Mouse (Mus musculus) neural tube, embryonic 12.5 days (tissue): Measurements from ENCODE around the gene Tab3. TPM values are rescaled to one million over a fixed set of nuclear protein-coding genes. Genes with fewer than 3 reads are reported as not detected.

ENCODE experiments used
- ATAC-seq: fragments of 200-750 bp; cut with Nextera tagmentation; 2 replicates; pipeline ENCODE4 v1.8.0; 2017; ENCODE audit warnings: low read depth, mild to moderate bottlenecking, moderate TSS enrichment, moderate library complexity; ENCODE audit not compliant: low FRiP score
- H3K27ac ChIP-seq: fragments of 300-500 bp; sonication (generic); 2 replicates; pipeline ENCODE4 v1.5.1; 2016
- H3K27me3 ChIP-seq: fragments of 300-500 bp; sonication (generic); replicated peaks from 2 replicates; pipeline ENCODE4 v1.6.1; 2016; ENCODE audit warnings: mild to moderate bottlenecking
- H3K36me3 ChIP-seq: fragments of 300-500 bp; sonication (generic); 2 replicates; pipeline ENCODE4 v1.6.1; 2016; ENCODE audit warnings: mild to moderate bottlenecking
- H3K4me1 ChIP-seq: fragments of 300-500 bp; sonication (generic); 2 replicates; pipeline ENCODE4 v1.6.1; 2016
- H3K4me2 ChIP-seq: fragments of 300-500 bp; sonication (generic); replicated peaks from 2 replicates; pipeline ENCODE4 v1.6.1; 2016; ENCODE audit warnings: mild to moderate bottlenecking
- H3K4me3 ChIP-seq: fragments of 300-500 bp; sonication (generic); 2 replicates; pipeline ENCODE4 v1.5.1; 2016
- H3K9ac ChIP-seq: fragments of 300-500 bp; sonication (generic); 2 replicates; pipeline ENCODE4 v1.6.1; 2016; ENCODE audit warnings: mild to moderate bottlenecking
- H3K9me3 ChIP-seq: fragments of 300-500 bp; sonication (generic); 2 replicates; pipeline ENCODE4 v1.6.1; 2016; ENCODE audit warnings: mild to moderate bottlenecking
- WGBS: fragments of 180-500 bp; shearing (Covaris S2); methylation state at CpG from one replicate; pipeline ENCODE4 v1.1.7; 2016; 5-methylcytosine and 5-hydroxymethylcytosine counted together
- polyA plus RNA-seq: library from polyadenylated mRNA; unstranded; fragments of >200 nt; fragmentation: Nextera tagmentation; extraction: Ambion mirVana; gene quantifications from 2 replicates; pipeline ENCODE4 v1.2.1, GENCODE M21; 2016

The Tab3 gene
- polyA plus RNA-seq: 5.9 and 8.6 TPM in 2 replicates

GRCm38 (mm10) chrX:85573532-85574181 is at the start of gene Tab3:
TSS of gene Tab3 (plus strand) at chrX:85574022.
- H3K4me1 ChIP-seq: no peaks in the 10 kb centered on the region
- peak within 1 kb of the TSS; percentile 74 for H3K9ac ChIP-seq
- H3K9me3 ChIP-seq: no peaks in the 10 kb centered on the region
- no peaks in the 10 kb centered on the region for H3K27me3 ChIP-seq
- H3K36me3 ChIP-seq: no peaks in the 10 kb centered on the region
- H3K4me3 ChIP-seq: peak within 1 kb of the TSS; percentile 58
- no peak within 1 kb of the TSS for H3K27ac ChIP-seq
- peak; percentile 99 for ATAC-seq
- H3K4me2 ChIP-seq: peak within 1 kb of the TSS; percentile 60
- WGBS: 17% methylated on average over 59 of the region's 64 CpGs

- WGBS: 70% methylated on average over 1 of the region's 1 CpGs
- no peak for ATAC-seq
Measured at GRCm38 (mm10) chrX:85525545-85525944, 48.3 kb upstream of the Tab3 start.

GRCm38 (mm10) chrX:85526263-85527019 is 47.4 kb upstream of the Tab3 start:
- no peaks in the 10 kb centered on the region for H3K4me1 ChIP-seq
- H3K36me3 ChIP-seq: no peaks in the 10 kb centered on the region
- no peaks in the 10 kb centered on the region for H3K9me3 ChIP-seq
- H3K9ac ChIP-seq: no peak overlapping the region
- ATAC-seq: no peak
- WGBS: 83% methylated on average over 5 of the region's 5 CpGs
- no peaks in the 10 kb centered on the region for H3K27me3 ChIP-seq
- H3K4me3 ChIP-seq: no peak overlapping the region
- H3K4me2 ChIP-seq: no peak overlapping the region
- H3K27ac ChIP-seq: no peak overlapping the region

More at GRCm38 (mm10) chrX:85525545-85525944, 48.3 kb upstream of the Tab3 start:
- no peaks in the 10 kb centered on the region for H3K36me3 ChIP-seq
- no peak overlapping the region for H3K4me3 ChIP-seq
- no peak overlapping the region for H3K4me2 ChIP-seq
- no peaks in the 10 kb centered on the region for H3K27me3 ChIP-seq
- no peak overlapping the region for H3K27ac ChIP-seq
- no peaks in the 10 kb centered on the region for H3K9me3 ChIP-seq
- H3K4me1 ChIP-seq: no peaks in the 10 kb centered on the region
- no peak overlapping the region for H3K9ac ChIP-seq

- H3K36me3 ChIP-seq: no peaks in the 10 kb centered on the region
- H3K4me1 ChIP-seq: no peaks in the 10 kb centered on the region
- no peak overlapping the region for H3K27ac ChIP-seq
- WGBS: 80% methylated on average over 2 of the region's 2 CpGs
- H3K4me3 ChIP-seq: no peak overlapping the region
- no peak for ATAC-seq
- no peaks in the 10 kb centered on the region for H3K27me3 ChIP-seq
- H3K9ac ChIP-seq: no peak overlapping the region
- no peaks in the 10 kb centered on the region for H3K9me3 ChIP-seq
- no peak overlapping the region for H3K4me2 ChIP-seq
Measured at GRCm38 (mm10) chrX:85558931-85559330, 14.9 kb upstream of the Tab3 start.

GRCm38 (mm10) chrX:85566256-85566655 is 7.6 kb upstream of the Tab3 start:
- Histone ChIP-seq H3K4me2 (no peak overlapping the region), H3K27ac (no peak overlapping the region), H3K36me3 (no peaks in the 10 kb centered on the region), H3K4me3 (no peak overlapping the region), H3K4me1 (no peaks in the 10 kb centered on the region), H3K9me3 (no peaks in the 10 kb centered on the region), H3K9ac (no peak overlapping the region), H3K27me3 (no peaks in the 10 kb centered on the region)
- no peak for ATAC-seq
- 84% methylated on average over 4 of the region's 4 CpGs for WGBS

GRCm38 (mm10) chrX:85574182-85574541 is 340 bp downstream of the Tab3 start:
- Histone ChIP-seq H3K27ac (no peak overlapping the region), H3K36me3 (no peaks in the 10 kb centered on the region), H3K9me3 (no peaks in the 10 kb centered on the region), H3K4me3 (peak overlapping the region; percentile 58), H3K27me3 (no peaks in the 10 kb centered on the region), H3K4me1 (no peaks in the 10 kb centered on the region), H3K9ac (peak overlapping the region; percentile 74), H3K4me2 (peak overlapping the region; percentile 60)
- peak; percentile 89 for ATAC-seq
- 17% methylated on average over 31 of the region's 34 CpGs for WGBS

- Histone ChIP-seq H3K9ac (no peak overlapping the region), H3K4me2 (no peak overlapping the region), H3K36me3 (no peaks in the 10 kb centered on the region), H3K9me3 (no peaks in the 10 kb centered on the region), H3K27me3 (no peaks in the 10 kb centered on the region), H3K4me1 (no peaks in the 10 kb centered on the region), H3K27ac (no peak overlapping the region), H3K4me3 (no peak overlapping the region)
- no peak for ATAC-seq
- WGBS: 59% methylated on average over 6 of the region's 6 CpGs
Measured at GRCm38 (mm10) chrX:85576310-85576709, 2.5 kb downstream of the Tab3 start.

- H3K36me3 ChIP-seq: no peaks in the 10 kb centered on the region
- H3K9me3 ChIP-seq: no peaks in the 10 kb centered on the region
- H3K27ac ChIP-seq: no peak overlapping the region
- H3K27me3 ChIP-seq: no peaks in the 10 kb centered on the region
- no peak overlapping the region for H3K9ac ChIP-seq
- no peak overlapping the region for H3K4me3 ChIP-seq
- no peak overlapping the region for H3K4me2 ChIP-seq
- H3K4me1 ChIP-seq: no peaks in the 10 kb centered on the region
- ATAC-seq: no peak
- 44% methylated on average over 2 of the region's 2 CpGs for WGBS
Measured at GRCm38 (mm10) chrX:85580768-85581167, 6.9 kb downstream of the Tab3 start.

- Histone ChIP-seq H3K4me1 (no peaks in the 10 kb centered on the region), H3K27me3 (no peaks in the 10 kb centered on the region), H3K9me3 (no peaks in the 10 kb centered on the region), H3K36me3 (no peaks in the 10 kb centered on the region), H3K9ac (no peak overlapping the region), H3K4me2 (no peak overlapping the region), H3K27ac (no peak overlapping the region), H3K4me3 (no peak overlapping the region)
- WGBS: 92% methylated on average over 1 of the region's 1 CpGs
- ATAC-seq: no peak
Measured at GRCm38 (mm10) chrX:85582517-85582916, 8.7 kb downstream of the Tab3 start.

GRCm38 (mm10) chrX:85585575-85585974 is 11.8 kb downstream of the Tab3 start:
- no peaks in the 10 kb centered on the region for H3K9me3 ChIP-seq
- no peak for ATAC-seq
- no peak overlapping the region for H3K4me2 ChIP-seq
- H3K36me3 ChIP-seq: no peaks in the 10 kb centered on the region
- no peaks in the 10 kb centered on the region for H3K4me1 ChIP-seq
- H3K27ac ChIP-seq: no peak overlapping the region
- H3K4me3 ChIP-seq: no peak overlapping the region
- no peak overlapping the region for H3K9ac ChIP-seq
- H3K27me3 ChIP-seq: no peaks in the 10 kb centered on the region

GRCm38 (mm10) chrX:85614701-85615100 is 40.9 kb downstream of the Tab3 start:
- Histone ChIP-seq H3K4me1 (no peaks in the 10 kb centered on the region), H3K36me3 (no peaks in the 10 kb centered on the region), H3K4me2 (no peak overlapping the region), H3K27me3 (no peaks in the 10 kb centered on the region), H3K4me3 (no peak overlapping the region), H3K27ac (no peak overlapping the region), H3K9me3 (no peaks in the 10 kb centered on the region), H3K9ac (no peak overlapping the region)
- WGBS: 93% methylated on average over 2 of the region's 2 CpGs
- ATAC-seq: no peak

GRCm38 (mm10) chrX:85646204-85646777 is 72.5 kb downstream of the Tab3 start:
- no peak overlapping the region for H3K27ac ChIP-seq
- H3K9me3 ChIP-seq: no peaks in the 10 kb centered on the region
- H3K9ac ChIP-seq: no peak overlapping the region
- ATAC-seq: 0 out of 2 replicates have a peak, but pooled peaks have one; percentile 66
- no peaks in the 10 kb centered on the region for H3K4me1 ChIP-seq
- H3K36me3 ChIP-seq: no peaks in the 10 kb centered on the region
- 46% methylated on average over 8 of the region's 8 CpGs for WGBS
- H3K4me3 ChIP-seq: no peak overlapping the region
- H3K27me3 ChIP-seq: no peaks in the 10 kb centered on the region
- no peak overlapping the region for H3K4me2 ChIP-seq
